15 mouse cellular contexts compared by ENCODE assay signal in the genomic region with DNA sequence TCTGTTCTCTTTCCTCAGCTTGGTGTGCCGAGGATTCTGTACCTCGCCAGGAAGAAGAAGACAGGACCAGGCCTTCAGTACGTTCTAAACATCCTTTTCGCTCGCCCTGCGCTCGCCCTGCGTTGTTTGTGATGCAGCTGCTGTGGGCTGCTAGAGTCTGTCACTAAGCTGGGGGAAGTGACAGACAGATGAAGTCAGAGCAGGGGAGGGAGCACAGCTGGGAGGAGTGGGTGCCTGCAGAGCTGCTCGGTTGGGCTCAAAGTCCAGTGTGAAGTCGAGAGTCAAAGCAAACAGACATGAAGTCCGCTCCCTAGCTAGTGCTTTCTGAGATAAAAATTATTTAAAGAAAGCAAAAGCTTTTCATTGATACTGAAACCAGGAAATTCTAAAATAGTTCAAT. TPM values are rescaled to one million over a fixed set of nuclear protein-coding genes. Genes with fewer than 3 reads are reported as not detected.
DNase-seq lines count a peak whose midpoint lies in the region; ATAC-seq and TF ChIP-seq lines count a peak whose summit lies in the region.
"Had no signal": no experiment of that assay in that cellular context is flagged by ENCODE, and none has a peak within 500 bp of the region (broad histone marks: within the 10 kb centered on the region; RNA-seq: fewer than 3 reads in every experiment).

No protein-coding gene starts in this region.

- peak overlapping the region; percentile 44; the same call in 1 of the 2 replicates for H3K27ac ChIP-seq in embryonic facial prominence, embryonic 15.5 days (replicated peaks)
- peak overlapping the region; percentile 39; the same call in 1 of the 2 replicates for H3K27ac ChIP-seq in liver, embryonic 15.5 days (replicated peaks)
- H3K27ac ChIP-seq in forebrain, embryonic 12.5 days = no peak overlapping the region
- H3K27ac ChIP-seq in forebrain, embryonic 11.5 days (ENCODE audit: low read depth, low read length) = no peak overlapping the region
- H3K27ac ChIP-seq: heart, embryonic 15.5 days; hindbrain, embryonic 12.5 days had no signal

- no peak for TF ChIP-seq CTCF in C2C12 (IDR thresholded peaks at IDR 0.05; ENCODE audit: control insufficient read depth, insufficient read depth, insufficient read length)

- ATAC-seq in embryonic facial prominence, embryonic 15.5 days (ENCODE audit: insufficient number of reproducible peaks, low FRiP score, low TSS enrichment, low read depth) = no peak
- peak; percentile 64 for ATAC-seq in liver, embryonic 15.5 days (ENCODE audit: insufficient read depth)
- ATAC-seq in forebrain, embryonic 12.5 days (ENCODE audit: low FRiP score) = no peak
- no peak for ATAC-seq in erythroid progenitor cell, adult 5-6 weeks (replicated peaks; ENCODE audit: low FRiP score, poor library complexity, severe bottlenecking)
- no peak for ATAC-seq in forebrain, embryonic 11.5 days (replicated peaks; ENCODE audit: low FRiP score)
- ATAC-seq: activated CD4-positive, CD25-positive, alpha-beta regulatory T cell, adult 4 months had no signal

- no peak overlapping the region for H3K4me2 ChIP-seq in embryonic facial prominence, embryonic 15.5 days (replicated peaks)
- 0 out of 2 replicates have a peak overlapping the region, but pooled peaks have one; percentile 19 for H3K4me2 ChIP-seq in liver, embryonic 15.5 days
- H3K4me2 ChIP-seq in forebrain, embryonic 12.5 days = no peak overlapping the region
- H3K4me2 ChIP-seq in forebrain, embryonic 11.5 days (ENCODE audit: low read depth, low read length, severe bottlenecking) = no peak overlapping the region
- H3K4me2 ChIP-seq: heart, embryonic 15.5 days; hindbrain, embryonic 12.5 days had no signal

- peaks cover 76% of the 10 kb centered on the region for H3K79me3 ChIP-seq in C2C12 (ENCODE audit: low read depth)

- DNase-seq in kidney, postnatal 36 days = peak; percentile 64 to 71
- DNase-seq in lung, postnatal 14 days = no peak
- no peak for DNase-seq in forebrain, embryonic 11.5 days (ENCODE audit: low spot score)
- DNase-seq: cerebellum, adult 11-12 months; right cerebral cortex, postnatal 14 days; thymus, postnatal 14 days had no signal

- H3K27me3 ChIP-seq in C2C12 (ENCODE audit: control insufficient read depth, insufficient read depth, insufficient read length) = no peaks in the 10 kb centered on the region
- H3K27me3 ChIP-seq in embryonic facial prominence, embryonic 15.5 days = no peaks in the 10 kb centered on the region
- H3K27me3 ChIP-seq in liver, embryonic 15.5 days = no peaks in the 10 kb centered on the region
- no peaks in the 10 kb centered on the region for H3K27me3 ChIP-seq in forebrain, embryonic 12.5 days
- H3K27me3 ChIP-seq in forebrain, embryonic 11.5 days (ENCODE audit: control insufficient read depth, insufficient read depth, low read length) = no peaks in the 10 kb centered on the region
- H3K27me3 ChIP-seq: CH12.LX; heart, embryonic 15.5 days; hindbrain, embryonic 12.5 days had no signal

- 82% methylated on average over 11 of the region's 11 CpGs for WGBS in embryonic facial prominence, embryonic 15.5 days
- WGBS in liver, embryonic 15.5 days (ENCODE audit: insufficient replicate concordance) = 74% methylated on average over 11 of the region's 11 CpGs
- 90% methylated on average over 11 of the region's 11 CpGs for WGBS in forebrain, embryonic 12.5 days
- WGBS in forebrain, embryonic 11.5 days = 96% methylated on average over 11 of the region's 11 CpGs

- H3ac ChIP-seq in C2C12 (ENCODE audit: control insufficient read depth, insufficient read length, low read depth) = no peak overlapping the region

- peaks cover 8% of the 10 kb centered on the region for H3K4me1 ChIP-seq in embryonic facial prominence, embryonic 15.5 days
- H3K4me1 ChIP-seq in liver, embryonic 15.5 days (replicated peaks) = peaks cover 15% of the 10 kb centered on the region
- H3K4me1 ChIP-seq in forebrain, embryonic 12.5 days = peaks cover 8% of the 10 kb centered on the region
- H3K4me1 ChIP-seq in forebrain, embryonic 11.5 days (replicated peaks; ENCODE audit: control insufficient read depth, insufficient read depth, low read length) = no peaks in the 10 kb centered on the region

- H3K79me2 ChIP-seq in C2C12 (ENCODE audit: control insufficient read depth, insufficient read depth) = peaks cover 94% of the 10 kb centered on the region

- peaks cover 80% of the 10 kb centered on the region for H3K36me3 ChIP-seq in C2C12 (ENCODE audit: control insufficient read depth, insufficient read depth)
- peaks cover 61% of the 10 kb centered on the region for H3K36me3 ChIP-seq in embryonic facial prominence, embryonic 15.5 days
- H3K36me3 ChIP-seq in liver, embryonic 15.5 days (replicated peaks) = peaks cover 58% of the 10 kb centered on the region
- H3K36me3 ChIP-seq in forebrain, embryonic 12.5 days (replicated peaks) = peaks cover 61% of the 10 kb centered on the region
- peaks cover 15% of the 10 kb centered on the region for H3K36me3 ChIP-seq in forebrain, embryonic 11.5 days (ENCODE audit: control insufficient read depth, insufficient read depth, low read length)

- no peaks in the 10 kb centered on the region for H3K9me3 ChIP-seq in embryonic facial prominence, embryonic 15.5 days (replicated peaks)
- H3K9me3 ChIP-seq in liver, embryonic 15.5 days (replicated peaks) = no peaks in the 10 kb centered on the region
- no peaks in the 10 kb centered on the region for H3K9me3 ChIP-seq in forebrain, embryonic 12.5 days
- no peaks in the 10 kb centered on the region for H3K9me3 ChIP-seq in forebrain, embryonic 11.5 days (ENCODE audit: control insufficient read depth, low read length)
- H3K9me3 ChIP-seq: heart, embryonic 15.5 days; hindbrain, embryonic 12.5 days had no signal

- no peak overlapping the region for H3K4me3 ChIP-seq in C2C12 (ENCODE audit: insufficient read depth, poor library complexity, severe bottlenecking)
- H3K4me3 ChIP-seq in embryonic facial prominence, embryonic 15.5 days (replicated peaks) = no peak overlapping the region
- H3K4me3 ChIP-seq in liver, embryonic 15.5 days (replicated peaks) = no peak overlapping the region
- no peak overlapping the region for H3K4me3 ChIP-seq in forebrain, embryonic 12.5 days (replicated peaks)
- no peak overlapping the region for H3K4me3 ChIP-seq in forebrain, embryonic 11.5 days (ENCODE audit: low read depth, low read length)
- H3K4me3 ChIP-seq: heart, embryonic 15.5 days; hindbrain, embryonic 12.5 days had no signal

- H3K9ac ChIP-seq in embryonic facial prominence, embryonic 15.5 days = no peak overlapping the region
- no peak overlapping the region for H3K9ac ChIP-seq in liver, embryonic 15.5 days
- no peak overlapping the region for H3K9ac ChIP-seq in forebrain, embryonic 12.5 days
- no peak overlapping the region for H3K9ac ChIP-seq in forebrain, embryonic 11.5 days (ENCODE audit: low read length)
- H3K9ac ChIP-seq: heart, embryonic 15.5 days; hindbrain, embryonic 12.5 days had no signal

TF ChIP-seq in C2C12, 6 proteins besides CTCF, POLR2A, EP300 and RAD21:
- TF ChIP-seq CEBPB (IDR thresholded peaks at IDR 0.05; ENCODE audit: low read depth) (no peak), MYOD1 (IDR thresholded peaks at IDR 0.05; ENCODE audit: control insufficient read depth, insufficient read length, low read depth) (peak; percentile 20), USF1 (IDR thresholded peaks at IDR 0.05; ENCODE audit: low read depth) (no peak), FOSL1 (IDR thresholded peaks at IDR 0.05; ENCODE audit: insufficient read depth, low read length, poor library complexity, severe bottlenecking) (no peak), MYOG (IDR thresholded peaks at IDR 0.05; ENCODE audit: control insufficient read depth, extremely low read depth, insufficient read length) (no peak), MAX (IDR thresholded peaks at IDR 0.05) (no peak)

RNA-seq across cellular contexts. Expression of gene Zfp568, which starts 5.3 kb away (rescaled TPM):
- polyA plus RNA-seq in C2C12 (2012; fragmentation: generic; extraction: Trizol) = 11.0 TPM
- 18.4 and 22.6 TPM in 2 replicates for polyA plus RNA-seq in embryonic facial prominence, embryonic 15.5 days (2015; fragmentation: Nextera tagmentation; extraction: Ambion mirVana)
- polyA plus RNA-seq in liver, embryonic 15.5 days (2015; fragmentation: Nextera tagmentation; extraction: Ambion mirVana) = 8.2 and 12.5 TPM in 2 replicates
- 10.3 and 12.1 TPM in 2 replicates for polyA plus RNA-seq in forebrain, embryonic 12.5 days (2016; fragmentation: Nextera tagmentation; extraction: Ambion mirVana)
- 2.5 and 5.4 TPM in 2 replicates for total RNA-seq in erythroid progenitor cell, adult 5-6 weeks (2015; ENCODE audit: low replicate concordance)
- total RNA-seq in erythroid progenitor cell, adult 5-6 weeks (2017; ENCODE audit: low replicate concordance) = 4.1 and 4.2 TPM in 2 replicates
- 13.6 and 15.3 TPM in 2 replicates for polyA plus RNA-seq in forebrain, embryonic 11.5 days (2014; fragmentation: Nextera tagmentation; extraction: Ambion mirVana)

RNA-seq across cellular contexts. Expression of gene Zfp74, which starts 35.1 kb away (rescaled TPM):
- 1.9 TPM for polyA plus RNA-seq in C2C12 (2012; fragmentation: generic; extraction: Trizol)
- 9.1 and 11.4 TPM in 2 replicates for polyA plus RNA-seq in embryonic facial prominence, embryonic 15.5 days (2015; fragmentation: Nextera tagmentation; extraction: Ambion mirVana)
- polyA plus RNA-seq in liver, embryonic 15.5 days (2015; fragmentation: Nextera tagmentation; extraction: Ambion mirVana) = 1.5 and 1.8 TPM in 2 replicates
- 15.4 and 16.5 TPM in 2 replicates for polyA plus RNA-seq in forebrain, embryonic 12.5 days (2016; fragmentation: Nextera tagmentation; extraction: Ambion mirVana)
- 4.0 and 4.2 TPM in 2 replicates for total RNA-seq in erythroid progenitor cell, adult 5-6 weeks (2015; ENCODE audit: low replicate concordance)
- total RNA-seq in erythroid progenitor cell, adult 5-6 weeks (2017; ENCODE audit: low replicate concordance) = 0.98 and 2.6 TPM in 2 replicates
- polyA plus RNA-seq in forebrain, embryonic 11.5 days (2014; fragmentation: Nextera tagmentation; extraction: Ambion mirVana) = 13.1 and 13.2 TPM in 2 replicates

Comparison
In these comparisons a context has a peak if more than half of its experiments do, and no peak if none do; other contexts are left out.
1. H3K27ac ChIP-seq: peak in embryonic facial prominence, embryonic 15.5 days (single experiment) and liver, embryonic 15.5 days (single experiment); none in forebrain, embryonic 12.5 days (single experiment) and forebrain, embryonic 11.5 days (single experiment).
2. DNase-seq: peak in kidney, postnatal 36 days (2 of 2); none in lung, postnatal 14 days (single experiment) and forebrain, embryonic 11.5 days (single experiment).